Mouse (Mus musculus): ENCODE results near the gene Dnah11.

- no peak for TF ChIP-seq CTCF (IDR thresholded peaks at IDR 0.05; ENCODE audit: low read depth, low read length)
- TF ChIP-seq POLR2A (IDR thresholded peaks at IDR 0.05; ENCODE audit: borderline replicate concordance, low read depth, low read length) = no peak
These were observed 136.5 kb downstream of the Dnah11 start for GRCm38 (mm10) chr12:118062343-118062742.

Measured in bone marrow macrophage, adult 2 months (primary cell).